Mouse (Mus musculus): ENCODE data around the gene H2-Q10.
"Not testable (repeated sequence)": the region's sequence is repeated elsewhere in the genome, so short reads cannot be mapped to it uniquely, and the experiment has no call there.

H2-Q10 gene

GRCm38 (mm10) chr17:35458247-35458646 is 11.6 kb upstream of the H2-Q10 start:
- not testable (repeated sequence) for DNase-seq (ENCODE audit: low read depth, low spot score)

- DNase-seq (ENCODE audit: low read depth, low spot score), result not testable (repeated sequence)
Measured at GRCm38 (mm10) chr17:35460513-35461341, 9.2 kb upstream of the H2-Q10 start.

- DNase-seq (ENCODE audit: low read depth, low spot score), result not testable (repeated sequence)
Measured at GRCm38 (mm10) chr17:35465651-35466050, 4.2 kb upstream of the H2-Q10 start.

- DNase-seq (ENCODE audit: low read depth, low spot score), result not testable (repeated sequence)
Measured at GRCm38 (mm10) chr17:35468936-35469335, 953 bp upstream of the H2-Q10 start.

- DNase-seq (ENCODE audit: low read depth, low spot score), result no peak
Measured at GRCm38 (mm10) chr17:35484066-35484465, 14.2 kb downstream of the H2-Q10 start.

DNA sequence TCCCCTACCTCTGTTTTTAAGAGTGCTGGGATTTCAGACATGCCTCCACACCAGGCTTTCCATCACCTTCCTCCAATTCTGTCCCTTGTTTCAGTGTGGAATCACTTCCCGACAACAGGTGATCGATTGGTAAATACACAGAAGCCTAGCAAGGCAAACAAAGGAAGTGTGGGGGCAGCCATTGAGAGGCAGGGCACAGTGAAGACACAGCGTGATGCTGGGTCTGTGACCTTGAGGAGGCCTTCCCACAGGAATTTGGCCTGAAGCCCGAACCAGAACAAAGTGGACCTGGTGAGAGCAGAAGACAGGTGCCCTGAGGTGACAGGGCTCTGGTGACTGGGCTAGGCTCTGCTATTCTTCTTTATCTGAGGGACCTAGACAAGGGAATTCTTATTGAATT is 15.8 kb downstream of the H2-Q10 start:
- DNase-seq (ENCODE audit: low read depth, low spot score), result no peak

GRCm38 (mm10) chr17:35486726-35487125 is 16.8 kb downstream of the H2-Q10 start:
- no peak for DNase-seq (ENCODE audit: low read depth, low spot score)

DNA sequence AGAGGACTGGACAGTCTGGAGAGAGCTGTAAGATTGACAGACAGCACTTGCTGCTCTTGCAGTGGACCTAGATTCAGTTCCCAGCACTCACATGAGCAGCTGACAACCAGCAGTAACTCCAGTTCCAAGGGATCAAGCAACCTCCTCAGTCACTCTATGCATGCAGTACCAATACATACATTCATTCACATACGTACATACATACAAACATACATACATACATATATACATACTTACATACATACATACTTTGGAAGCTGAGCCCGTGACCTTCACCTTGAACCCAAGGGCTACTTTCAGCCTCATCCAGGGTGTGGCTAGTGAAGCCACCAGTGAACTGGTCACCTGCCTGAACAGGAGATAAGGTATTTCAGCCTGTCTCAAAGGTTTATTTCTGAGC is 18.2 kb downstream of the H2-Q10 start:
- DNase-seq (ENCODE audit: low read depth, low spot score), result no peak

GRCm38 (mm10) chr17:35490320-35490719 is 20.4 kb downstream of the H2-Q10 start:
- DNase-seq (ENCODE audit: low read depth, low spot score), result no peak

- DNase-seq (ENCODE audit: low read depth, low spot score), result no peak
Measured at GRCm38 (mm10) chr17:35497124-35497523, 27.2 kb downstream of the H2-Q10 start.

GRCm38 (mm10) chr17:35502226-35502625 is 32.3 kb downstream of the H2-Q10 start:
- DNase-seq (ENCODE audit: low read depth, low spot score), result no peak

DNA sequence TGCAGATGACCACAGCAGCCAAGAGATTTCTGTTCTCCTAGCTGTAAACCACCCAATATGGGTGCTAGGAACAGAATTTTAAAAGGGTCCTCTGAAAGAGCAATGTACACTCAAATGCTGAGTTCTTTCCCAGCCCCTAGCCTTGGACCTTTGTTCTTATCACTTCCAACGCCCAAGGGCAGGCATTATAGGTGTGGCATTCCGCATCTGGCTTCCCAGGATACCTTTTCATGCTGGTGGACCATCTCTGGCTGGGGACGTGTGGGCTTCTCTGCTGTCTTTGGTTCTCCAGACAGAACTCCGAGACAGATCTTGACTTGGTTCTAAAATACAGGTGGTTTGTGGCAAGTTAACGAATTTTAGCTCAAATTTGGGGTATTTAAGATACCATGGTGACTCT is 32.9 kb downstream of the H2-Q10 start:
- no peak for DNase-seq (ENCODE audit: low read depth, low spot score)

- DNase-seq (ENCODE audit: low read depth, low spot score), result no peak
Measured at GRCm38 (mm10) chr17:35503849-35504248, 34.0 kb downstream of the H2-Q10 start.

DNA sequence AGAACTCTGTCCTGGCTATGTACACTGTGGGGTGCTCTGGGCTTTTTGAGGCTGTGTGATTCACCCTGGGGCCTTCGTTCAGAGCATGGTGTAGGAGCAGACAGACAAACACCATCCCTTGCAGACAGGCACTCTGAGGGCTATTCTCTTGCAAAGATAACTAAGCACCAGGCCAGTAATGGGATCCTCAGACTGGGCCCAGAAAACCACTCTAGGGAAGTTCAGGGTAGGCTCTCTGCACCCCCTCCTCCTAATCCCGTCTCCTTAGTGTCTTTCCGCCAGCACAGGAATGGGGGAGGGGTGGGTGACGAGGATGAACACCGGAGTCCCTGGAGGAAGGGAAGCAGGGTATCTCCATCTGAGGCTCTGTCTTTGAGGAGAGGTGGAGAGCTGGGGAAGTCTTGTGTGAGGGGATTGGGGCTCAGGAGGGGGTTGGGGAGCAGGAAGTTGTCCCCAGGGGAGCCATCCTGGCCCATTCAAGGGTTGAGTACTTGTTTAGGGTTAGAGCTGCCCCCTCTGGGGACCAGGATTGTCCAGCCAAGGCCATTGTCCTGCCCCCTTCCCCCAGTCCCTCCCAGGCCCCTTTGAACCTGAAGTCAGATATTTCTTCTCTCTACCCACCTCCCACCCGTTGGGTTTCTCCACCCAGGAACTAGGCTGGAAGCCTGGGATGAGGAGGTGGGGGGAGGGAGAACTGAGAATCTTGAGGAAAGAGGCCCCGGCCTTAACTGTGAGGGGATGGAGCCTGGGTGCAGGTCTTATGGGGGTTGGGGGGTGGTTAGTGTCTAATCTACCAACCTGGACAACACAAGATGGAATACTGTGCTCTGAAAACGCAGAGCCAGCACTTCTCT is 35.0 kb downstream of the H2-Q10 start:
- DNase-seq (ENCODE audit: low read depth, low spot score), result no peak

DNA sequence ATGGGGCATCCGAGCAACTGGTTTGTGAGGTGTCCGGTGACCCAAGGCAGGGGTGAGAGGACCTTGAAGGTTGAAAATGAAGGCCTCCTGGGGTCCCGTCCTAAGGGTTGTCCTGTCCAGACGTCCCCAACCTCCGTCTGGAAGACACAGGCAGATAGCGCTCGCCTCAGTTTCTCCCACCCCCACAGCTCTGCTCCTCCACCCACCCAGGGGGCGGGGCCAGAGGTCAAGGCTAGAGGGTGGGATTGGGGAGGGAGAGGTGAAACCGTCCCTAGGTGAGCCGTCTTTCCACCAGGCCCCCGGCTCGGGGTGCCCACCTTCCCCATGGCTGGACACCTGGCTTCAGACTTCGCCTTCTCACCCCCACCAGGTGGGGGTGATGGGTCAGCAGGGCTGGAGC is 35.9 kb downstream of the H2-Q10 start, which contains the start of gene Pou5f1:
Gene Pou5f1 (plus strand): TSS at position 243 of the 400 bp plus-strand sequence.
- no peak for DNase-seq (ENCODE audit: low read depth, low spot score)

GRCm38 (mm10) chr17:35506881-35507280 is 37.0 kb downstream of the H2-Q10 start:
- no peak for DNase-seq (ENCODE audit: low read depth, low spot score)

GRCm38 (mm10) chr17:35507556-35508260 is 37.8 kb downstream of the H2-Q10 start:
- DNase-seq (ENCODE audit: low read depth, low spot score), result no peak

- DNase-seq (ENCODE audit: low read depth, low spot score), result not testable (repeated sequence)
Measured at GRCm38 (mm10) chr17:35508279-35508678, 38.4 kb downstream of the H2-Q10 start.

DNA sequence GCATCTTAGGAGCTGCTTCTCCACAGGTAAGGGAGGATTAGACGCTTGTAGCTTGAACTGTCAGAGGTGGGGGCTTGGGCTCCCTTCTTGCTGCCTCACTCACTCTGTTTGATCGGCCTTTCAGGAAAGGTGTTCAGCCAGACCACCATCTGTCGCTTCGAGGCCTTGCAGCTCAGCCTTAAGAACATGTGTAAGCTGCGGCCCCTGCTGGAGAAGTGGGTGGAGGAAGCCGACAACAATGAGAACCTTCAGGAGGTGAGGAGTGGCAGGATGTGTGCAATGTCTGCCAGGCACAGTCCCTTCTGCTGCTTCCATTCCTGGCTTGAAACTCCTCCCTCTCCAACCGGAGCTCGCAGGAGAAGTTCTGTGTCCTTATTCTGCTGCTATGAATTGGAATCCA is 39.4 kb downstream of the H2-Q10 start:
- no peak for DNase-seq (ENCODE audit: low read depth, low spot score)

DNA sequence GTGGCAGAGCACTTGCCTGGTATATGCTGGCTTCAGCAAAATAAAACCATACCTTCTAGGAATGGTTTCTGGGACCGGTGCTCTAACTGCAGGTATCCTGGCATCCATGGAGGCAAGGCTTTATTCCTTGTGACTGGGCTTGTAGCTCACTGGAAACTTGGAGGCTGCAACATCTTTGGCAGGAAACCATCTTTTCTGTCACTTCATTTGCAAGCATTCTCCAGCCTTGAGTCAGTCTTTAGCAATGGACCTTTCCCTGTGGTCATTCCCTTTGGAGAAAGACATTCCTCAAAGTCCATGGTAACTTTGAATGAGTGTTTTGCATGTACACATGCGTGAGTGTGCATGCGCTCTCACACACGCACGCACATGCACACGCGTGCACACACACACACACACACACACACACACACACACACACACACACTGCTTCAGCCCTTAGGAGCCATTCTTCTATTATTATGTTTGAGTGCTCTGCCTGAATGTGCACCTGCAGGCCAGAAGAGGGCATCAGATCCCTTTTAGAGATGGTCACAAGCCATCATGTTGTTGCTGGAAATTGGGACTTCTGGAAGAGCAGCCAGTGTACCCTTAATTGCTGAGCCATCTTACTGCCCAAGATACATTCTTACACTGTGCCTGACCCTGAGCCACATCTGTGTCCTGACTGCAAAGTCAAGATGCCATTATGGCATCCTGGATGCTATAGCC is 43.2 kb downstream of the H2-Q10 start:
- no peak for DNase-seq (ENCODE audit: low read depth, low spot score)

DNA sequence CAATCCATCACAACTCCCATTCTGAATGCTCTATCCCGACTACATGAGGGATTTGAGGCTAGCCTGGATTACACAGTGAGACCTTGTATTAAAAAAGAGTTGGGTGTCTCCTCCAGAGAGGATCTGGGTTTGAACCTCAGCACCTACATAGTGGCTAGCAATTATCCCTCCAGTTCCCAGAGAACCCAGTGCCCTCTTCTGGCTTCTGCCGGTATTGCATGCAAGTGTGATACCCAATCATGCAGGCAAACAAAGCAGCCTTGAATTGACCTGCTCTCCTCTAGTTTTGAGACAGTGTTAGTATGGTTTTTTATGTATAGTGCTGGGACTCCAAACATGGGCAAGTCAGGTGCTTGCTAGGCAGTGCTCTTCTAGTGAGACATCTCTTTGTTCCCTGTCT is 44.0 kb downstream of the H2-Q10 start:
- DNase-seq (ENCODE audit: low read depth, low spot score), result no peak
